Mouse (Mus musculus) kidney, adult 9 months (tissue): ENCODE measurements around the gene Ttc6.

Experiments used
- DNase-seq: peaks from one replicate; pipeline ENCODE4 v3.0.0; 2022

Ttc6 gene

DNA sequence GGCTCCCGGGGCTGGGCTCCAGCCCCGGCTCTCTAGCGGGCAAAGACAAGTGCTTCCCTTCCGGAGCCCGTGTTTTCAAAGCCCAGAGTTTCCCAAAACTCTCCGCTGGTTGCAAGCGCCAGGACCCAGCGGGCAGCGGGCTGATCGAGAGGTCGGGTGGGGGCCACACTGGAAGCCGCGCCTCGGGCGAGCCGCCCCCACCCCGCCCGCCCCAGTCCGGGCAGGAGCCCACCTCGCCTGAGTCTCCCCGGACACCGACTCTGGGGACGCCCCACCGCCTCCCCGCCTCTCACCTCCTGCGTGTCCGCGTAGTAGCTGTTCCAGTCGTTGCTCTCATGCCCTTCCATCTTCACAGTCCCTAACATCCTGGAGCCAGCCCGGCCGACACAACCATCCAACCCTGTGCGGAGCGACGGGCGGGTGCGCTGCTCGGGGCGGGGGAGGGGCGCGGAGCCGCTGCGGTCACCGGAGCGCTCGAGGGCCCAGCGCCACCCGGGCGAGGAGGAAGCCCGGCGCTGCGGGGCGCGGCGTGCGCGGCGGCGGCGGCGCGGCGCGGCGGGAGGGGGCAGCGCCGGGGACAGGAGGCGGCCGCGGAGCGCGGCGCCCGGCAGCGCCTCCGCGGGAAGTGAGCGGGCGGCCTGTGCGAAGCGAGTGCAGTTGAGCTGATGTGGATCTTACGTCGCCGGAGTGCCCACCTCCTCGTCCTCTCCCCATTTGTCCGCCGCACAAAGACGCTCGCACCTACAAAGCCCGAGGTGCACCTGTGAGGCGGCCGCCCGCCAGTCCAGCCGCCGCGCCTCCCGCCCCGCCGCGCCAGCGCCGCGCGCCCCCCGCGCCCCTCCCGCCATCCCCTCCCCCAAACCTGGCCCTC is 18.3 kb upstream of the Ttc6 start:
- peak; percentile 11 for DNase-seq

DNA sequence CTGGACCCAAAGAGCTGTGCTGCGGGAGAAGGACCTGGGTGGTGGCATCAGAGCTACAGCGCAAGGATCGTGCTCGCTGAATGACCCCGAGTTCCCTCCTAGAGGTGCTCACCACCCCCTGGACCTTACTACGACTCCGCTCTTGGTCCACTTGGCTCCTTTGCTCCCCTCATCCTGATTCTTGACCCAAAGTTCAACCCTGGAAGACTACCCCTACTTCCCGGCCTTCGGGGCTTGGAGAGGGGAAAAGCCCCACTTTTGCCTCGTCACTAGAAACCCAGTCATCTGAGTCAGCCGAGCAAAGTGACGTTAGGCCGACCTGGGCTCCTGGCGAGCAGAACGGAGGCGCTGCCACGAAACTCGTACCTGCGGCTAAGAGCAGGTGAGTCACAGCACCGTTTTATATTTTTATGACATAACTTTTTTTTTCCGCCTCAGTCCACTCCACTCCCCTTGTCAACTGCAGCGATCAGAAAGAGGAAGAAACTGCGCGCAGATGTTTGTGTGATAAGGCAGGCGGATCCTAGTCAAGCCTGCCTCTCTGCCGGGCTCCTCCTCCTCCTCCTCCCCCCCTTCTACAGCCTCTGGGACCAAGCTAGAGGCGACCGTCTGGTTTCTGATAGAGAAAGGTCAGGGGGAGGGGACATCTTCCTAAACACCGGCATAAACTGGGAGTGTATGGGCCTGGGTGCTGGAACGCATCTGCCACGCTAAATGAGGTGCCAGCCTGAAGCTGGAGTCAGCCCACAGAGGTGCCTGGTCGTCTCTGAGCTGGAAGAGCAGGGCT is 17.3 kb upstream of the Ttc6 start, which contains the start of gene Foxa1:
TSS of gene Foxa1 (minus strand) at position 502 of the 787 bp plus-strand sequence.
- peak; percentile 7 for DNase-seq

DNA sequence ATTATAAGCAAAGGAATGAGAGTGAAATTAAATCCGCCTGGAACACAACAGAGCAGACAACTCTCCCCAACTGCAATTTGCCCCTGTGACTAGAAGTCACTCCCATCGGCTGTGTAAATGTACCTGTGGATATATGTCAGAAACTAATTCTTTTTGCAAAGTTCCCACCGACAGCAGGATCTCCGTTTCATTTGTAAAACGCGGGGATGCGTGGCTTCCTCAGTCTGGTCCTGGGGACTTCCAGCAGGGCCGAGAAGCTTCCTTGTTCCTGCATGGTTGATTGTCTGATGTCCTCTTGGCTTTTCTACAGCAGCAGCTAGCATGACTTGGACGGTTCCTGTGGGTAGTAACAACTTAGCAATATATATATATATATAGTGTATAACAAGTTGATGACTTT is 16.0 kb upstream of the Ttc6 start:
- DNase-seq: no peak

DNA sequence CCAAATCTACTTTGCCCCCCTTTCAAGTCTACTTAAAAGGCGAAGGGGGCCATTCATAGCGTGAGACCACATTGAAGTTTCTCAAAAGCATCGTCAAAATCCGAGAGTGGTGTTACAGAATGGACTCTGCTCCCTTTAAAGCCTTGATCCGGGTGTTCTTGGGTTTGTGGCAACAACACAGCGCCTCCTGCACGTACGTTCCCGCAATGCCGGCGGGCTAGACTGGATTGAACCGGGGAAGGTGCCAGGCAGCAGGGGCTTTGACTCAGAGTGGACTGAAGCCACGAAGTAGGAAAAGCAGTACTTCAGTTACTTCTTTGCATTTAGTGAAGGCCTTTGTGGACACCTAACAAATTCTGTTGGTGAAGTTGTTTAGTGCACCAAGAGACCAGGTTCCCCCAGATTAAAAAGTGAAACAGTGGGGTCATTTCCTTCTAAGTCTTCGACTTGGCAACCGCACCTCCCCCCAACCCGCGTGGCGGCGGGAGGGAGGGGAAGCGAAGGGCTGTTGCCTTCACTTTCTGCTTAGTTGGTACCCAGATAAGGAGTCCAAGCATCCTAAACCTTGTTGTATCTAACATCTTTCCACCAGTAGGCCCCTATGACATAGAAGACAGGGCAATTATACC is 15.4 kb upstream of the Ttc6 start:
- peak; percentile 6 for DNase-seq

DNA sequence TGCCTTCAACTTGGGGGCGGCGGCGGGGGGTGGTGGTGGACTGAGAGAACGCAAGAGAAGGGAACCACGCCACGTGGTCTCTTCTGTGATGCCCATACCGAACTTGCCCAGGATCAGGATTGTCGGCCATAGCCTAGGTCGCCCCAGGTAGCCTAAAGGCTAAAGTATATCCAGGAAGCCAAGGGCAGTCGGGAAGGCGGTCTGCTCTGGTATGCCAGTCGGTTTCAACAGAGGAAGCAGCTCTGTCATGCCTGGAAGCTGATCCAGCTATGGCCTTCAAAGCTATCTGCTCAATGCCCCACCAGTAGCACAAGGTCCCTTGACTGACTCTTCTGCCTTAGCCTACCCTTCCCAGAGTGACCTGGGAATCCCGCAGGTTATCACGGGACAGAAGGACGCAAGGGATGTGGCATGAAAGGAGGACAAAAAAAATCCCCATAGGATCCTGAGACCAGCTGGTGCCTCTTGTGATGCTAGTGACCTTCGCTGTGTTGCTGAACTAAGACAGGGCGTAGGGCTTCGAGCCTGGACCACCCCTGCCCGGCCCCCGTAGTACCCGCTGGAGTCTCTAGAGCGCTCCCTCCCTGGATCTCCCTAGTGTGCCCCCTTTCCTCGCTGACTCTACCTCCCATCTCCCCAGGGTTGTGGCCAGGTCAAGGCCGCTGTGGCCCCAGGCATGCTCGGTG is 14.8 kb upstream of the Ttc6 start:
- DNase-seq: no peak

DNA sequence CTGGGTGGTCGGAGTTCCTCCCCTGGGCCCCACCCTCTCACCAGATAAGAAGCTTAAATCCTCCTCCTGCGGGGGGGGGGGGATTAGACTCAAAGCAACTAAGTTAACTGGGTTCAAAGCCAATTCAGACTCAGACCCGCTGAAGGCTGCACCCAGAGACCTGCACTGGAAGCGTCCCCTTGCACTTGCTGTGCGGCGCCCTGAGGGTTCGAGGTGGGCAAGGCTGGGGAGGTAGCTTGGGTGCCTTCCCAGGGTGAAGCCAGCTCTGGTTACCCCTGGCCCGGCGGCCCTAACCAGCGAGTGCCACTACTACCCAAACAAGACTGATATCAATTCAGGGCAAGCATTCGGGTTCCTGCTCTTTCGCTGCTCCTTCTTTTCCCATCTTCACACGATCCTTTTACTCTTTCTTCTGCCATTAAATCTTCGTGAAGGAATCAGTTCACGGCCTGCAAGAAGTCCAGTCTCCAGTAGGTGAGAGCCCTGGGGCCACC is 14.2 kb upstream of the Ttc6 start:
- DNase-seq: no peak

DNA sequence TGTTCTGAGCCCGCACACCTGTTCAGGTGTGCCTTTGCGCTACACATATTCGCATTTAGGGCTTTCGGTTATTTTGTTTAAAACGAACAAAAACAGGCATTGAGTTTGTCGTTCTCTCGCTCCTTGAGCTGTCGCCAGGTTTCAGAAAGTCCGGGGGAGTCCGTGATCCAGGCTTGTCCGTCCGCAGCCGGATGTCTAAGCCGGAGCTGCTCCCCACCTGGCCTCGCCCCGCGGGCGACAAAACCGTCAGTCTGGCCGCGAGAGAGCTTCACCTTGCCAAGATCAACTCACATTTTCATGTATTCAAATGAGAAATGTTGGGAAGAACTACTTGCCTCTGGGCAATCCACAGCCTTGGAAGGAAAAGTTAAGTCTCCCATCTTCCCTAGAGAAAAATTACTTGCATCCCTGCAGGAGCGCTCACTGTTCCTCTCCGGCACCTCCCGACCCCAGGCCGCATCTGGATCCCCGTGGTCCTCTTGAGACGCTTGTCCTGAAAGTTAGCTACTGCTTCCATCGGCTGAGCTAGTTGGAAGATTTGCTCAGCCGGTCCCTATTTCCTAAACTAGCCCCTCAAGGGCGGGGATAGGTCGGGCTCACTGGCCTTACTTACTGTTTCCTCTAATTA is 13.6 kb upstream of the Ttc6 start:
- DNase-seq: no peak

DNA sequence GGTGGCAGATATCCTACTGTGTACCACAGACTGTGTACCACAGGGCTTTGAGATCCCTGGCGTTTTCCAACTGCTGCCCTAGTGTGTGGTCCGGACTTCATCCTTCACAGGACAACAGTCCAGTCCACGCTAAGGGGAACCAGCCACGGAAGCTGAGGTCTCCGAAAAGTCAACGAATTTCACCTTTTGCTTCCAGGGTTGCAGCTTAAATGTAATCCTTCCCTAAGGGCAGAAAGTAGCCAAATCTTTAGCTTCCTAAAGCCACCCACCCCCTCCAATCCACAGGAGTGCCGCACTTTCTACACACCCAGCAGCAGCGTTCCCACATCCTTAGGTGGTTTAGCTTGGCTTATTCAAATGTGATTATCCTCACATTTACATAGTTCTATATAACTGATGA is 13.0 kb upstream of the Ttc6 start:
- DNase-seq: no peak

DNA sequence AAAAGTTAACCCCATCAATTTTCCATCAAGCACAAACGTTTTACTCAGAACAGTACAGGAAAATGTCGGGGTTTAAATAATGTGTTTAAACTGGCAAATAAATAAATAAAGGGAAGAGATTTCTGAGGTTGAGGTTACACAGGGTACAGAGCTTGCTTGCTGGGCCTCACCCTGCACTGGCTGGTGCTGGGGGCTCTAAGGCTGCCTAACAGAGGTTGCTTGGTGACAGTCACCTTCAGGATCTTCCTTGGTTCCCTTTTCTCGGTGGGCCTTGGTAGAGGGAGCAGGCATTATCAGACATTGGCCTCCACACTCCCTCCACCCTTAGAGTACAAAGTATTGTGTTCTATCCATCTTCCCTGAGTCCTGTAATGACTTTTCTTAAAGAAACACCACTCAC is 11.6 kb upstream of the Ttc6 start:
- DNase-seq: no peak

DNA sequence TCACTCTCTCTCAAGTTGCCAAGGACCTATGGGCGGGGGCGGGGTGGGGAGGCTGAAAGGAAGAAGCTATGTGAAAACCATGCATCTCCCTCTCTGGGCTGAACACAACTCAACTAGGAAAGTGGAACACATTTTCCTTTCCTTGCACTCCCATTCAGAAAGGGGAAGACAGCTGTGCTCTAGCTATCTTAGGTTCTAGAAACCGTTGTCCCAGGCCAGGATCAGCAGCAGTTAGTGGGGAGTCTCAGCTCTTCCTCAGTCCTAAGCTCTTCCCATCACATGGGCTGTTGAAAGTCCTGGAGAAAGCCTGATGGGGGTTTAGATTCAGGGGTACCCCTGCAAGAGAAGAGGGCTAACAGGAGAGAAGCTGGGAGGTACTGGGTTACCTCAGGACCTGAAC is 9.8 kb upstream of the Ttc6 start:
- no peak for DNase-seq

DNA sequence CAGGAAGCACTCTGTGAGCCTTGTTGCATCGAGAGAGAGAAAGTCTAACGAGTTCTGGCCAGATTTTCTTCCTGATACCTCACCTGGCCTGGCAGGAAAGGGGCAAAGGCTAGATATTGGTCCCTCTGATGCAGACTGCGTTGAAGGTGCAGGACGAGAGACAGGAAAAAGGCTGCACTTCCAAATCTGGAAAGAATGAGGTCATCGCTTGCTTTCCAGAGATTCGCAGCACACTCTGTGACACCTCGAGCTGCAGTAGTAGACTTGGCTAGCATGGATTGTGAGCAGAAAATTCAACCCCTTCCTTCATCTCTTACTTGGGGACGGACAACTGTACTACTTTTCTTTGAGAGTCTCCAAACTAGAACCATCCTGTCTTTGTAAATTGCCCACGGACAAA is 7.9 kb downstream of the Ttc6 start:
- DNase-seq: no peak

DNA sequence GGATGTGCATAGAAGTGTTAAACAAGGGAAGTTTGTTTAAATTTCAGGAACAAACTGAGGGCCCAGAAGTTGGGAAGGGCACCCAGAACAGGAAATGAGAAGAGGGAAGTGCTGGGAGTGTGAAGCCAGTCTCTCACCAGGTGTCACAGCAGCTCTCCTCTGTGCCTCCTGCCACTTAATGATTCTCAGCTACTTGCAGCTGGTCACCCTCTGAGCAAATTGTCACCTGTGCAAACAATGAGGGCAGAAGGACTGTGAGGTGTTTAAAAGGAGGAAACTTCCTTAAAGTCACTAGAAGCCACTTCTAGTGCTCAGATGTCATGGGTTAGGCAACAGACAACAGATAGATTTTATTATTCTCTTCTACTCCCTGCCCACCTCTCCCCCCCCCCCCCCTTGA is 8.5 kb downstream of the Ttc6 start:
- DNase-seq: no peak

DNA sequence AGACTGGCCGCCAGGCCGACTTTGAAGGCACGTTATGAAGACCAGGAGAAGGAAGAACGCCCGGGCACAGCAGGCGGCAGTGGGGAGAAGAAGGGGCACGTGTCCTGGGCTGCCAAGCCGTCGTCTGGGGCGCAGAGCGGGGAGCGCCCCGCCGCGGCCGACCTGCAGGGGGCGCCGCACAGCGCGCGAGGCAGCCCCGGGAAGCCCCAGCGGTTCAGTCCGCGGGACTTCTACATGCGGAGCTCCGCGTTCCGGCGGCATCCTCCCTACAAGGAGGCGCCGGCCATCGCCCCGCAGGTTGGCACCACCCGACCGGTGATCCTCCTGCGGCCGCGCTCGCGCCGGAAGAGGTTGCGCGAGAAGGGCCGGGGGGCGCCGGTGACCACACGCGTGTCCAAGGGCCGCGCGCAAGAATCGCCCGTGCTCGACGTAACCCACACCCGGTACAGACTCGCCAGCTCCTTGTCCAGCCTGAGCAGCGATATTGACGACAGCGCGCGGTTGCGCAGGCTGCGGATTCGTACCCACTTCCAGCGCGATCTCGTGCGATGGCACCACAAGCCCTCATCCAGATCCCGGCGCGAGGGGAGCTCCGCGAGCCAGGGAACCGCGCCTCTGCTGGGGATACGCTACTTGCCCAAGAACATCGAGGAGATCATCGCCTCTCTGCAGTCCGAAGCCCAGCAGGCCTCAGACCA is 12.2 kb downstream of the Ttc6 start:
- no peak for DNase-seq

DNA sequence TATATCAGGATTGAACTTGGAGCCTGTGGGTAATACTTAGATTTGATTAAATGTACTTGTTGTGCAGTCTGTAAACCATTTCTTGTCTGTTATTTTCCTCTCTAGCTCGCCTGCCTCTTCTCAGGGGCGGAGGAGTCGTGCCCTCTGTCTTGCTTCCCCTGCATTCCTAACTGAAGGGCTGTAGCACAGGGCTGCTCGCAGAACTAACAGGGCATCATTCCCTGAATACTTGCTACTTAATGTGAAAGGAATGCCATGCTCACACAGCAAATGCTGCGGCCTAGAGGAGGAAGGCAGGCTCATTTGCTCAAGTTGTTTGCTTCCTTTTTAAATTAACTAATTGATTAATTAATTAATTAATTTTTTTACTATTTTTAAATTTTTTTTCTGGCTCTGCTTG is 43.7 kb downstream of the Ttc6 start:
- no peak for DNase-seq

DNA sequence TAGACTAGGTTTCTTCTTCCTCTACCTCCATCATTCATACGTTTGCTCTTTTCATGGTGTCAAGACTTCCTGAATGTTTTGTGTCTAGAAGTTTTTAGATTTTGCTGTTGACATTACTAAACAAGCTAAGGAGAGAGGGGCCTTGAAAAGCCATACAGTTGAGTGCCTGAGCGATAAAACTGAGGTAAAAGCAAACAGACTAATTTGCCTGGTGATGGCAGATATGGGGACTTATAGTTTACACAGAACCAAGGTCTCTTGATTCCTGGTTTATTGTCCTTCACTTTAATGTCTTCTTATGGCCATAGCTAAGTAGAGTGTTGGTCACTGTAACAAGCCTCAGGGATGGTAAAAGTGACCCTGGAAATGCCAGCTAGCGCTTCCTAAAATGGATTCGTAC is 51.2 kb downstream of the Ttc6 start:
- no peak for DNase-seq

DNA sequence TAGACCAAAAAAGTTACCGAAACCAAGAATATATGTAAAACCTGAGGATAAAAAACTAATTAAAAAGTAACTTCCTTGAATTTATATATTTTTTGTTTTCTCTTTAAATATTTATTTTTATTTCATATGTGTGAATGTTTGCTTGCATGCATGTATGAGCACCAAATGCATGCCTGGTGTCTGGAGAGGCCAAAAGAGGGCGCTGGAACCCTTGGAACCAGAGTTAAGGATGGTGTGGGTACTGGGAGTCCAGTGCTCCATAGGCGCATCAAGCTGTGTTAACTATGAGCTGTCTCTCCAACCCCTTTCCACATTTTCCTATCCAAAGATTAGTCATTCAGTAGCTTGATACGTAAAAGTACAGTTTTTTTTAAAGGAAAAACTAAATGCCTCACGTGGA is 58.1 kb downstream of the Ttc6 start:
- no peak for DNase-seq

DNA sequence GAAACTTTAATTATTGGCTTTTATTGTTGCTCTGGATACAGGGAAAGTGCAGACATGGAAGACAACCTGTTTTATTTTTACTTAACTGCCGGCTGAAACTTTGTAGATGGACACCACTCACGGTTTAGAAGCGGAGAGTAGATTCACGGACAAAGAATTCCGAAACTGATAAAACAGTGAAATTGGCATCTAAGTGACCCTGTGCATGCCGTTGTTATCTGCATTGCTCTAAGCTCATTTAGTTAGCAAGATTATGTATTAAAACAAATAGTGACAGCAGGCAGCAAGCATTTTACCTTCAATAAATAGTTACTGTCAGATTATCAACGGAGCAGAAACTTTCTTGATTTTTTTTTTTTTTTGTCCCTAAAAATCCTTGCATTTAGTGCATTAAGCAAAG is 59.4 kb downstream of the Ttc6 start:
- no peak for DNase-seq

DNA sequence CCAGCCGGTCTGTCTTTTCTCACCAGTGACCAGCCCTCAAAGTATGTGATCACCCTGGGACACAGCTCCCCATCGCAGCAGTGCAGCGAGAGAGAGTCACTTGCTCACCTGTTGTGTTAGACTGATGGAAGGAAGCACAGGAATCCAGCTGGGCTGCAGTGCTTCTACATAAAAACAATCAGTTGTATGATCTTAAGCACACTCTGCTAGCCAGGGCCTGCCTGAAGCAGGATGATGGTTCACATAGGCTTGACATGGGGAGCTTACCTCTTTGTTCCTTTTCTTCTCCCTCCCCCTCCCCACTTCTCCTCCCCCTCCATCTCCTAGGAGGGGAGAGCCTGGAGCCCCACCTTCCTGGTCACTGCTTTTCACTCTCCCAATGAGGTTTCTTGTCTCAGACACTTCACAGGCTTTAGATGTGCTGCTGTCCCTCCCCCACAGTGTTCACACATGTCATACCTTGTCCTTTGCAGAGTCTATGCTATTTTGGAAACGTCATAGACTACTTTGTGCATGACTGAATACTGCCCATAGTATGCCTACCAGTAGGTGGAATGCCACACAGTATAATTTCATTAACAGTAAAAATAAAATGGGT is 60.2 kb downstream of the Ttc6 start:
- DNase-seq: no peak

DNA sequence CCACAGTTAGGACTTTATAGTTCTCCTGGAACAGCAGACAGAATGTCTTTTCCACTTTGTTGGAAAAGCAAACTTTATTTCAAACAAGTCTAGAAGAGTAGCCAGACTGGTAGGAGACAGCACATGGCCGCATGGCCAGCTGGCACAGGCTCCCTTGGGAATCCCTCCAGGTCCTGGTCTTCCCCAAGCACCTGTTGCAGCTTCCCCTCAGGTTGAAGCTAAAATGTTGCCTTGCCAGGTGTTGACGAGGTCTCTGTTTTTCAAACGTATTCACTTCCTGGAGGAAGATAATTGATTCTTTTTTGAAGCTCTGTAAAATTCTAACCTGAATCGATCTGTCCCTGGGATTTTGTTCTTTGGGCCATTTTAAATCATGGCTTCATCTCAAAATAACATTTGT is 86.1 kb downstream of the Ttc6 start:
- no peak for DNase-seq

DNA sequence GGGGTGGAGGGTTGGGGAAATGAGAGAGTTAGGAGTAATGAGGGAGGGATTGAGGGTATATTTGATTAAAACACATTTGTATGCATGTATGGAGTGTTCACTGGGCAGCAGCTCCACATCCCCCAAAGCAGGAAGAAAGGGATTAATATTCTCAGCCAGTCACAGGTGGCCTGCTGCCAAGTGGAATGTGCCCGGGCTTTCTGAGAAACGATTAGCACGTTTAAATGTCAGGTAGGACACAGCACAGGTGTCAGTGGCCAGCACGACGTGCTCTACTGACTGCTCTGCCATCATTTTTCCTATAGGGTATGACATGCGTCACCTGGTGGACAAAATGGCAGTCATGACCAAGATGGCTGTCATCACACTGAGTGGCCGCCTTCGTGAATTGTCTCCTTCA is 86.8 kb downstream of the Ttc6 start:
- no peak for DNase-seq

DNA sequence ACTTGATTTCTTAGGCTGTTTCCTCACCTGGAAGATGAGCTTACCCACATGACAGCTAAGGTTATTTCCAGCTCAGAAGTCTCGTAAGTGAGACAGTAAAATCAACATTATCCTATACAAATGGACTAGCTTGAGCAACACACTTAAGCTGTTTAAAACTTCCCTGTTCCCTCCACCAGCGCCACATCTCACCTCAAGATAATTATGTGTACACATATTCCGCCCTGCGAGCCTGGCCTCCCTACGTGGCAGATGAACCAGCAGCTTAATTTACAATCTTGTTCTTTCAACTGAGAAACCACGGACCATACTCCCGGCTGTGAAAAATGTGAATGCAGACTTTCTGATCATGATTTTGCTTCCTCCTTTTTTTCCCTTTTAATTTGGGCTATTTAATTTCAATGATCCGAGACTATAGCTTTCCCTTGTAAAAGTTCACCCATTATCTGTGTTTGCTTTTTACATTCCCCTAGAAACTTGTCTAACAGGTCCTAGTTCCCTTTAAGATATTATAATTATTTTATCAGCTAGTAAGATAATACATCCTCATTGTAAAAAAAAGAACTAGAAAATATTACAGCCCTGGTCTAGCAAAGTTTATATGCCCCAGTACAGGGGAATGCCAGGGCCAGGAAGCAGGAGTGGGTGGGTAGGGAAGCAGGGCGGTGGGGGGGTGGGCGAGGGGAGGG is 99.2 kb downstream of the Ttc6 start:
- DNase-seq: no peak
